21 mouse cellular contexts compared by ENCODE assay signal in genomic region chr14:61278676-61279300, GRCm38 (mm10). TPM values are rescaled to one million over a fixed set of nuclear protein-coding genes. Genes with fewer than 3 reads are reported as not detected.
"Had no signal": no experiment of that assay in that cellular context is flagged by ENCODE, and none has a peak within 500 bp of the region (broad histone marks: within the 10 kb centered on the region; RNA-seq: fewer than 3 reads in every experiment).

No protein-coding gene starts in this region.

- H3K27ac ChIP-seq: liver, embryonic 14.5 days; midbrain, embryonic 10.5 days; midbrain, embryonic 12.5 days; neural tube, embryonic 13.5 days; neural tube, embryonic 15.5 days had no signal

- H3K4me2 ChIP-seq: lung, embryonic 14.5 days; midbrain, embryonic 12.5 days; neural tube, embryonic 13.5 days; neural tube, embryonic 15.5 days had no signal

- H3K9me3 ChIP-seq: midbrain, embryonic 10.5 days; midbrain, embryonic 12.5 days; neural tube, embryonic 13.5 days; neural tube, embryonic 15.5 days had no signal

- DNase-seq: lung, adult 18-20 months; lung, embryonic 14.5 days; lung, postnatal 14 days; lung, postnatal 4 days; midbrain, embryonic 14.5 days; retina, postnatal 1 day; right cerebral cortex, adult 18-20 months; right cerebral cortex, postnatal 25 days; right cerebral cortex, postnatal 4 days; thymus, adult 18-20 months; thymus, postnatal 14 days; thymus, postnatal 36 days had no signal

- ATAC-seq: midbrain, embryonic 16.5 days had no signal

- H3K4me1 ChIP-seq: megakaryocyte, embryonic 14.5 days had no signal

- H3K9ac ChIP-seq: liver, embryonic 14.5 days; lung, embryonic 14.5 days; midbrain, embryonic 12.5 days; neural tube, embryonic 13.5 days; neural tube, embryonic 15.5 days had no signal

- H3K36me3 ChIP-seq: midbrain, embryonic 10.5 days; midbrain, embryonic 12.5 days; neural tube, embryonic 13.5 days; neural tube, embryonic 15.5 days had no signal

- H3K4me3 ChIP-seq: megakaryocyte, embryonic 14.5 days; midbrain, embryonic 10.5 days; midbrain, embryonic 12.5 days; myocyte; neural tube, embryonic 13.5 days; neural tube, embryonic 15.5 days had no signal

RNA-seq across cellular contexts. Expression of gene Sgcg, which starts 20.5 kb away (rescaled TPM):
- polyA plus RNA-seq: midbrain, embryonic 10.5 days; midbrain, embryonic 12.5 days; midbrain, embryonic 14.5 days; midbrain, embryonic 16.5 days; small intestine, adult 2 months had no signal

RNA-seq across cellular contexts. Expression of gene Arl11, which starts 30.8 kb away (rescaled TPM):
- polyA plus RNA-seq: myocyte had no signal
